Mouse (Mus musculus) myocyte (in vitro differentiated cells): ENCODE measurements at regions not wholly inside any gene's neighbourhood (a gene's known extent, or its start where the extent isn't known, plus 50 kb on each side); places are given as distances from the start of the nearest gene placed in this dataset.

ENCODE experiments used
- H3K27me3 ChIP-seq: one replicate; pipeline ENCODE4 v1.6.1; 2011; ENCODE audit not compliant: control insufficient read depth, insufficient read depth, insufficient read length
- H3K36me3 ChIP-seq: one replicate; pipeline ENCODE4 v1.6.1; 2011; ENCODE audit not compliant: control insufficient read depth, insufficient read depth
- H3K4me2 ChIP-seq: one replicate; pipeline ENCODE4 v1.6.1; 2011; ENCODE audit warnings: low read depth, control low read depth
- H3K4me3 ChIP-seq: one replicate; pipeline ENCODE4 v1.5.1; 2011; ENCODE audit warnings: mild to moderate bottlenecking, control low read depth, moderate library complexity
- H3K79me2 ChIP-seq: one replicate; pipeline ENCODE4 v1.6.1; 2011; ENCODE audit not compliant: control insufficient read depth, insufficient read depth
- H3ac ChIP-seq: one replicate; pipeline ENCODE4 v1.6.1; 2011; ENCODE audit not compliant: control insufficient read depth, insufficient read length
- CEBPB ChIP-seq: IDR thresholded peaks from 2 replicates; pipeline ENCODE4 v1.6.1; 2011; ENCODE audit warnings: mild to moderate bottlenecking, moderate library complexity; ENCODE audit not compliant: poor library complexity, insufficient read depth, severe bottlenecking
- E2F4 ChIP-seq: IDR thresholded peaks from one replicate; pipeline ENCODE4 v1.6.1; 2011; ENCODE audit warnings: mild to moderate bottlenecking, control low read depth, moderate library complexity; ENCODE audit not compliant: insufficient read depth
- MAX ChIP-seq: IDR thresholded peaks from one replicate; pipeline ENCODE4 v1.6.1; 2011; ENCODE audit warnings: low read depth, mild to moderate bottlenecking, control low read depth
- MYOD1 ChIP-seq, 3 experiments: IDR thresholded peaks; one replicate each; pipeline ENCODE4 v1.6.1; 2011; ENCODE audit warnings: control low read depth in 2 of 3, low read depth in 2 of 3, mild to moderate bottlenecking in 2 of 3, moderate library complexity in 1 of 3; ENCODE audit not compliant: insufficient read length in 2 of 3, control insufficient read depth in 1 of 3
- MYOG ChIP-seq, 3 experiments: IDR thresholded peaks; one replicate each; pipeline ENCODE4 v1.6.1; 2011; ENCODE audit warnings: control low read depth in 2 of 3, low read depth in 2 of 3, mild to moderate bottlenecking in 2 of 3; ENCODE audit not compliant: insufficient read length in 2 of 3, control insufficient read depth in 1 of 3, insufficient read depth in 1 of 3
- POLR2A ChIP-seq: IDR thresholded peaks from one replicate; pipeline ENCODE4 v1.6.1; 2011; ENCODE audit warnings: low read depth, mild to moderate bottlenecking, control low read depth, moderate library complexity; ENCODE audit not compliant: insufficient read length
- POLR2AphosphoS2 ChIP-seq: IDR thresholded peaks from one replicate; pipeline ENCODE4 v1.6.1; 2011; ENCODE audit warnings: low read depth, control low read depth; ENCODE audit not compliant: insufficient read length
- REST ChIP-seq: IDR thresholded peaks from one replicate; pipeline ENCODE4 v1.6.1; 2011; ENCODE audit warnings: mild to moderate bottlenecking, control low read depth, moderate library complexity; ENCODE audit not compliant: insufficient read depth, insufficient read length
- SRF ChIP-seq: IDR thresholded peaks from one replicate; pipeline ENCODE4 v1.6.1; 2011; ENCODE audit warnings: low read depth; ENCODE audit not compliant: control insufficient read depth, insufficient read length
- TCF12 ChIP-seq: IDR thresholded peaks from one replicate; pipeline ENCODE4 v1.6.1; 2011; ENCODE audit warnings: mild to moderate bottlenecking, control low read depth; ENCODE audit not compliant: poor library complexity, insufficient read depth, severe bottlenecking
- TCF3 ChIP-seq: IDR thresholded peaks from one replicate; pipeline ENCODE4 v1.6.1; 2011; ENCODE audit warnings: low read depth, control low read depth; ENCODE audit not compliant: insufficient read length
- USF1 ChIP-seq: IDR thresholded peaks from one replicate; pipeline ENCODE4 v1.6.1; 2011; ENCODE audit warnings: low read depth, mild to moderate bottlenecking, control low read depth, moderate library complexity

DNA sequence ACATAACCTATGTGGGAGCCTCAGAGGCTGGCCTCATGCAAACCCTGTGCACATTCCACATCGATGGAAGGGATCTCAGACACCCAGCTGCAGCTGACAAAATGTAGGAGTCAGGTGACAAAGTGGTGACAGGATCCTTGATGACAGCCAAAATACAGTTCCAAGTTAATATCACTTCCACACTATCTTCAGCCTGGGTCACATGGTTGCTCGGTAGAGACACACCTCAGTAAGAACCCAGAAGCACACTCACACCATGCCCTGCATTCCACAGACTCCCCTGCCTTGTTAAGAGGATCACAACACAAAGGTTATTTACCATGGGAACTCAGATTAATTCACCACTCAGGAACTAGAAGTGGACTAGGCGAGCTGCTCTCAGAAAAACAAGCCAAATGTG, 505.4 kb upstream of the Hsf2 start:
- Histone ChIP-seq H3K79me2 (no peaks in the 10 kb centered on the region), H3K27me3 (no peaks in the 10 kb centered on the region), H3ac (no peak overlapping the region), H3K4me3 (no peak overlapping the region), H3K4me2 (no peak overlapping the region), H3K36me3 (no peaks in the 10 kb centered on the region)
- TF ChIP-seq MYOD1 (IDR thresholded peaks at IDR 0.05; ENCODE audit: control insufficient read depth in 1 of 3, insufficient read length in 2 of 3, low read depth in 2 of 3): peak in 1 of 3 experiments; percentile 47
- no peak for TF ChIP-seq USF1
- no peak for TF ChIP-seq REST

DNA sequence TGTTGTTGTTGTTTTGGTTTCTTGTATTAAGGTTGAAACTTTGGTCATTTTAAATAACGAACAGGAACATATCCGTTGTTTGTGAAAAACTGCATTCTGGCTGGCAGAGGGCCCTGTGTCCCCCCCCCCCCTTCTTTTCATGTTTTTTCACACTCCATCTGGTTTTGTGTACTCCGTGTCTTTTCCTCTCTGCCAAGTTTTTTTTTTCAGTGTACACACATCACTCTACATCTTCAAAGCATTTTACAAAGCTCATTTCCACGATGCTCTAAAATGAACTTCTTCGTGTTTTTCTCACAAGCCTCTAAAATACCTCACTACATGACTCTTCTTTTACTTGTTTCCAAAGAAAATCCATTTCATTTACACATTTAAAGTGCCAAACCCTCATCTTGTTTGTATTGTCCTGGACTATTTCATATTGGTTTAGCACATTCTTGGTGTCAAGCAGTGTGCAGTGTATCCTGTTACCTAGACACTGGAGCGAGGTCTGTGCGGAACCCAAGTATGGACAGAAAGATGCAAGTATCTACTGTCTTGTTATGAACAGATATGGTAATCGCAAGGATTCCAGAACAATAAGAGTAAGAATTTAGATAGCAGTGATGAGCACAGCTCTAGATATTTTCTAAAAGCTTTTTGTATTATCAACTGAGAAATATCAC, 503.5 kb upstream of the Hsf2 start:
- no peak for TF ChIP-seq MYOG (IDR thresholded peaks at IDR 0.05; ENCODE audit: control insufficient read depth in 1 of 3, insufficient read depth in 1 of 3, insufficient read length in 2 of 3, low read depth in 2 of 3)
- no peak for TF ChIP-seq CEBPB
- TF ChIP-seq POLR2AphosphoS2: no peak
- TF ChIP-seq SRF: no peak
- TF ChIP-seq MYOD1 (IDR thresholded peaks at IDR 0.05; ENCODE audit: control insufficient read depth in 1 of 3, insufficient read length in 2 of 3, low read depth in 2 of 3): no peak
- TF ChIP-seq POLR2A: no peak
- no peak for TF ChIP-seq MAX
- TF ChIP-seq USF1: no peak
- no peak for TF ChIP-seq E2F4
- Histone ChIP-seq H3K79me2 (no peaks in the 10 kb centered on the region), H3K4me3 (no peak overlapping the region), H3K27me3 (no peaks in the 10 kb centered on the region), H3K36me3 (no peaks in the 10 kb centered on the region), H3K4me2 (no peak overlapping the region), H3ac (no peak overlapping the region)

DNA sequence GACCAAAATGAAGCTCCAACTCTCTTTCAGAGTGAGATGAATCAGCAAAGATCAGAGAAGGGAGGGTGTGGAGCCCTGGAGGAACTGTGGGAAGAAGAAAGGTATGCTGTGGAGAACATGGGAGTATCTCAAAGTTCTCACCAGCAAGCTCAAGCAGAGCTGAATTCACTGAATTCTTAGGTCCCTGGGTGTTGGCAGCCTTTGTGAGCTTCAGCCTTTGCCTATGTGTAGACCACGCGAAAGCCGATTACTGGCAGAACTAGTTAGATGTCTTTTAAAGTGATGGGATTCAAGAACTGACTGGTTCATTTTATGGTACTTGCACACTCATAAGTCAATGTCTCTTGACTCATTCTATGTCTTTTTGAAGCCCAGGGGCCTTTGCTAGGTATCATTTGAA, 491.2 kb upstream of the Hsf2 start:
- no peaks in the 10 kb centered on the region for H3K27me3 ChIP-seq
- H3K79me2 ChIP-seq: no peaks in the 10 kb centered on the region
- no peak for TF ChIP-seq SRF
- TF ChIP-seq REST: no peak
- no peak for TF ChIP-seq MAX
- no peak for TF ChIP-seq TCF3
- TF ChIP-seq MYOD1 (IDR thresholded peaks at IDR 0.05; ENCODE audit: control insufficient read depth in 1 of 3, insufficient read length in 2 of 3, low read depth in 2 of 3): no peak
- no peak for TF ChIP-seq POLR2AphosphoS2
- TF ChIP-seq MYOG (IDR thresholded peaks at IDR 0.05; ENCODE audit: control insufficient read depth in 1 of 3, insufficient read depth in 1 of 3, insufficient read length in 2 of 3, low read depth in 2 of 3): no peak
- TF ChIP-seq POLR2A: no peak
- no peak for TF ChIP-seq TCF12
- H3K4me2 ChIP-seq: no peak overlapping the region
- H3K36me3 ChIP-seq: no peaks in the 10 kb centered on the region
- no peak overlapping the region for H3ac ChIP-seq
- no peak overlapping the region for H3K4me3 ChIP-seq

DNA sequence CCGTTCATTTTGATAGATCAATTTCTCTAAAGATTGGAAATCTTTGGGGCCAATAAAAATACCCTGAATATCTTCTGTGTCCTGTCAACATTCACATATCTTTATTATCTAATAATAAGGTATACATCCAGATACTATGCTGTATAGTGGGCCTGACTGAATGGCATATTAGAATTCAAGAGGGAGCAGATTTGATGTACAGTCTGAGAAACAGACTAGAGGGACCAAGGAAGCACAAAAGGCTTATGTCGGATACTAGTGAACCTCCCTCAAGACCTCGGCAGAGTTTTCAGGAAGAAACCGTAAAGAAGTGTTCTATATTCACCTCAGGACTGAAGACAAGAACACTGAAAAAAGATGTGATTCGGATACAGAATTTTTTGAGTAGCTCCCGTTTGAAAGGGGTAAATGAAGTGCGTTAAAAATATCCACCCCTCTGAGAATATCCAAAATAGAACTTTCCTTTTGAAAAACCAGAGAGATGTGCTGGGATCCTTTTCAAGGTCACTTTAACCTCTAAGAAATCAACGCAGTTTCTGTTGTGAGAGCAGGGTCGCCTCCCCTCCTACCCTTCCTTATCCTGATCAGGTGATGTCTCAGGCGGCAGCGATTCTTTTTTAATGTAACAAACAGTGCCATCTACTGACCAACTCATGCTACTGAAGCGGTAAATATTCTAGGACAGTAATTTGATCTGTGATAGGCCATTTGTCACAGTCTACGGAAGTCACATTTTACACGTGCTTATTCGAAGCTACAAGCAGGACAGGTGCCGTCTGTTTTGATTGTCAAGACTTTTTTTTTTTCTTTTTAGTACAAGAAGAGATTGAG, 485.1 kb upstream of the Hsf2 start:
- TF ChIP-seq USF1: peak; percentile 69
- TF ChIP-seq TCF12: no peak
- no peak for TF ChIP-seq POLR2AphosphoS2
- no peak for TF ChIP-seq MYOD1 (IDR thresholded peaks at IDR 0.05; ENCODE audit: control insufficient read depth in 1 of 3, insufficient read length in 2 of 3, low read depth in 2 of 3)
- TF ChIP-seq CEBPB: no peak
- H3ac ChIP-seq: no peak overlapping the region
- H3K27me3 ChIP-seq: no peaks in the 10 kb centered on the region
- no peaks in the 10 kb centered on the region for H3K36me3 ChIP-seq
- no peaks in the 10 kb centered on the region for H3K79me2 ChIP-seq
- peak overlapping the region; percentile 69 for H3K4me2 ChIP-seq
- no peak overlapping the region for H3K4me3 ChIP-seq

DNA sequence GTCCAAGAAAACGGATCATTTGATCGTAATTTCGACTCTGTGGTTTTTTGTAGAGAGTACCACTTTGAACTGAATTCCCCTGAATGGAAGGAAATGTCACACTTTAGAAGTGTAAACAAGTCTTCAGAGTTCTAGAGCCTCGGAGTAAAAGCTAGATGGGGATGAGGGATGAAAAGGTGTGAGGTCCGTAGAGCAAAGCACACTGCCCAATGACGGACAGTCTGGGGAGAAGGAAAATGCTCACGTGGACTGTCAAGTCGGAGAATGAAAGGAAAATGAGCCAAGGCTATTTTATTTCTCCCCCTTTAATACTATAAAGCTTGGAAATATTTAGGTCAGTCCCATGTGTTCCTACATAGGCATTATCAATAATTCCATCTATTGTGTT, 484.5 kb upstream of the Hsf2 start:
- Histone ChIP-seq H3K27me3 (no peaks in the 10 kb centered on the region), H3K36me3 (no peaks in the 10 kb centered on the region), H3K79me2 (no peaks in the 10 kb centered on the region), H3K4me2 (peak overlapping the region; percentile 69), H3K4me3 (no peak overlapping the region), H3ac (no peak overlapping the region)
- TF ChIP-seq USF1: no peak
- TF ChIP-seq MAX: no peak
- no peak for TF ChIP-seq TCF12
- TF ChIP-seq TCF3: no peak
- no peak for TF ChIP-seq REST
- TF ChIP-seq E2F4: no peak
- TF ChIP-seq MYOG (IDR thresholded peaks at IDR 0.05; ENCODE audit: control insufficient read depth in 1 of 3, insufficient read depth in 1 of 3, insufficient read length in 2 of 3, low read depth in 2 of 3): no peak
- no peak for TF ChIP-seq SRF
- no peak for TF ChIP-seq CEBPB
- TF ChIP-seq POLR2AphosphoS2: no peak
- no peak for TF ChIP-seq POLR2A
- no peak for TF ChIP-seq MYOD1 (IDR thresholded peaks at IDR 0.05; ENCODE audit: control insufficient read depth in 1 of 3, insufficient read length in 2 of 3, low read depth in 2 of 3)
